Mouse (Mus musculus) hindlimb bud, embryonic 11.5 days (tissue): ENCODE data around the gene Ccs.
"Not testable (repeated sequence)": the region's sequence is repeated elsewhere in the genome, so short reads cannot be mapped to it uniquely, and the experiment has no call there.

Experiments used
- DNase-seq: peaks from one replicate; pipeline ENCODE4 v3.0.0-alpha.2; 2012; ENCODE audit warnings: low read depth, low spot score; ENCODE audit errors: extremely low spot score

Ccs gene

GRCm38 (mm10) chr19:4837049-4837448 lies 2.1 kb downstream of the Ccs start:
- DNase-seq: no peak

DNA sequence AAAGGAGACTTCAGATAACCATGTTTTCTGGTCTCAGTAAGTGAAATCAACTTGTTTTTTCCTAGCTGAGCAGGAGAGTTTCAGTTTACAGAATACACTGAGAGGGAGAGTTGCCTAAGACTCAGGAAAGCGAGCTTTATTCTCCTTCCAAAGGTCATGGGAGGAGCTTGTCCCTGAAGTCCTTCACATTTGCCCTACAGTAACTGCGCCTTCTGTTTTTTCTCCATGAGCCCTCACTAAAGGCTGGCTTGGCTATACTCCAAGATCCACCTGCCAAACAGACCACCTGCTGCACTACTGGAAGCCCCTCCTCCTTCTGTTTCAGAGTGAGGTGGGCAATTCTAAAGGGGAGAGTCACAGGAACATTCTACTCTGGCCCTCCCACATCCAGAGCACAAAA lies 3.0 kb downstream of the Ccs start:
- no peak for DNase-seq

- DNase-seq: no peak
Measured at GRCm38 (mm10) chr19:4833977-4834376, 5.2 kb downstream of the Ccs start.

DNA sequence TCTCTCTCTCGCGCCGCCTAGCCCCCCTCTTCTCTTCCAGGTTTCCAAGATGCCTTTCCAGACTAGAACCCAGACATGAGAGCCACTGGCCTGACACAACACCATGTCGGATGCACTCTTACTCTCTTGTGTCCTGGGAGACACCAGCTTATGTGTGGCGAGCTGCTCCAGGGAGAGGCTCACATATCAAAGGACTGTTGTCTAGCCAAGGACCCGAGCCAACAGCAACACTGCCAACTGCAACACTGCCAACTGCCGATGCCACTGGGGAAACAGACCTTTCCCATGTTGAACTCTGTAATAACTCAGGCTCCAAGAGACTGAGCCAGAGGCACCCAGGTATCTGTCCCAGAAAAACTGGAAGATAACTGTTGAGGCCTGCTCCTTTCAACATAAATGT lies 10.0 kb downstream of the Ccs start:
- no peak for DNase-seq

DNA sequence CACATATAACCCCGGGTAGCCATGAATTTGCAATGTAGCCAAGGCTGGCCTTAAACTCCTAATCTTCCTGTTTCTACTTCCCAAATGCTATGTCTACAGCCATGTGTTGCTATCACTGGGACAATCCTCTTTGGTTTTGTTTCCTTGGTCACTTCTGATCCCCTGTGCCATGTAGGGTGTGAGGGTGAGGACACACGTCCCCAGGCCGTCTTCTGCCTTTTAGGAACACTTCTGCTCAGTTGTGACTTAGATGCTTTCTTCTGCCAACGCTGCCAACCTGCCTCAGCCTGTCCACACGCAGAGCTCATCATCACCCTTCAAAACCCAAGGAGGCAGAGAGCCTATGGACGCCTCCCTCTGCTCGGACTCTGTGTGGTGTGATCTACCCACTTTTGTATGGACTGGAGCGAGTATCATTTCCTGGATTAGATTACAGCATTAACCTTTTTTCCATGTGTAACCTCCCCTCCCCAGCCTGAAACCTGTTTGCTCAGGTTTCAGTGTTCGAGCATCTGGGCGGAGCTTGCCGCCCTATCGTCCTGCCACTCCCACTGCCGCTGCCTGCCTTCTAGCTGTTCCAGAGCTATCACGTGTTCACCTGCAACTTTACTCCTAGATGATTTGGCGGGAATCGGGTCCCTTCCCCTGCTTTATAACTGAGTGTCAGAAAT lies 10.6 kb downstream of the Ccs start:
- no peak for DNase-seq

- no peak for DNase-seq
Measured at GRCm38 (mm10) chr19:4820678-4821303, 18.3 kb downstream of the Ccs start.

GRCm38 (mm10) chr19:4817182-4817835 lies 21.8 kb downstream of the Ccs start:
- DNase-seq: no peak

GRCm38 (mm10) chr19:4813015-4813414 lies 26.1 kb downstream of the Ccs start:
- no peak for DNase-seq

- DNase-seq: not testable (repeated sequence)
Measured at GRCm38 (mm10) chr19:4812334-4812949, 26.7 kb downstream of the Ccs start.

GRCm38 (mm10) chr19:4811909-4812242 lies 27.3 kb downstream of the Ccs start:
- DNase-seq: no peak

DNA sequence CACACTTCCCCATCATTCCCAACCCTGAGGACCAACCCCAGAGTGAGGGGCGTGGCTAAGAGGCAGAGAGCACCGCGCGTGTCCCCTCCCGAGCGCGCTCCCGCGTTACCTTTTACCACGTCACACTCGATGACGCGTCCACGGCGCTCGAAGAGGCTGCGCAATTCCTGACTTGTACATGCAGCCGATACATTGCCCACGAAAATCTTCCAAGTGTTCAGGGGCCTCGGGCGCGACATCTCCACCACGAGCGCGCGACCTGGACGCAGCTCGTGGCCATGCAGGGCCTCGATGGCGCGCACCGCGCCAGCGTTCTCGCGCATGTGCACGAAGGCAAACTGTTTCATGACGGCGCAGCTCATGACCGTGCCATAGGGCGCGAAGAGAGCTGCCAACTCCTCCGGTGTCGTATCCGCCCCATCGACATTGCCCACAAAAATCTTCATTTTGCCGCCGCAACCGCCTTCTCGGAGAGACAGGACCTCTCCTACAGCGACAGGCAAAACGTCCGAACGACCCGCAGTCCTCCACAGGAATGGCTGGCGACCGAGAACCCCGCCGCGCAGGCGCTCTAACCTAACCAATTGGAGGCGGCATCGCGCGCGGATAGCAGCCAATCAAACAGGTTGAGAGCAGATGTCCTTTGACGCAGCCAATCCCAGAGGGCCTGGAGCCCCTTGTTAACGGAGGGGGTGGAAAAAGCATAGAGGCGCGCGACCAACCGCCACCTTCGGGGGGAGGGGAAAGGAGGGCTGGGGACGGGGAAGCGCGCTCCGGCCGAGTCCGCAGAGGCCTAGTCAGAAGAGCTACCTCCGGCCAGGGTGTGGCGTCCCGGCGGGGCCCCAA lies 27.8 kb downstream of the Ccs start, which contains the start of the genes Gm21992 and Rbm14:
TSS of gene Gm21992 (minus strand) at position 550 of the 846 bp plus-strand sequence.
TSS of gene Rbm14 (minus strand) at position 572 of the 846 bp plus-strand sequence.
- DNase-seq: peak; percentile 91

- no peak for DNase-seq
Measured at GRCm38 (mm10) chr19:4810746-4811062, 28.4 kb downstream of the Ccs start.

- DNase-seq: no peak
Measured at GRCm38 (mm10) chr19:4810309-4810708, 28.8 kb downstream of the Ccs start.

GRCm38 (mm10) chr19:4803283-4803682 lies 35.8 kb downstream of the Ccs start:
- no peak for DNase-seq

DNA sequence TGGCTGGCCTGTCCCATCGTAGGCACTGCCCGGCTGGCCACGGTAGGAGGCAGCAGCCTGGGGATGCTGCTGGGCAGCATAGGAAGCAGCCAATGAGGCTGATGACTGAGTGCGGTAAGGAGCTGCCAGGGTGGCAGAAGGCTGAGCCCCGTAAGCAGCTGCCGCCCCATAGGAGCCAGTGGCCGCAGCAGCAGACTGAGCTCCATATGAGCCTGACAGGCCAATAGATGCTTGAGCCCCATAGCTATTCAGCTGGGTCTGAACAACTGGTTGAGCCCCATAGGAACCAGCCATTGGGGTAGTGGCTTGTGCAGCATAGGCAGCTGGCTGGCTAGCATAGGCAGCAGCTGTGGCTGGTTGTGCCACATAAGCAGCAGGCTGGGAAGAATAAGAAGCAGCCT lies 36.4 kb downstream of the Ccs start:
- DNase-seq: no peak

GRCm38 (mm10) chr19:4799083-4799482 lies 40.0 kb downstream of the Ccs start:
- no peak for DNase-seq

- DNase-seq: no peak
Measured at GRCm38 (mm10) chr19:4797846-4798245, 41.3 kb downstream of the Ccs start.

DNA sequence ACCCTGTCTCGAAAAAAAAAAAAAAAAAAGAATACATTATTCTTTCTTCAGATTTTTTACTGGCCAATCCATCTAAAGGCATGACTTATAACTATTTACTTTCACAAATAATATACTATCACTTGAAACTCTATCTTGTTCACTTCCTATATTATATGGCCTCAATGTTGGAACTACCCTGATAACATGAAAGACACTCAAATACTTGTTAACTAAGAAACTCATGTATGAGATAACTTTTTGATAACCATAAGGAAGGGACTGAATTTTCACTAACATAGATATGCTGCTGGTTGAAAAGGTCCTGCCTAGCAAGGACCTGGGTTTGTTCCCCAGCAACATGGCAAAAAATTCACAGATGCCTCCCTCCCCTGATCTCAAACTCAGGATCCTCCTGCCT lies 43.2 kb downstream of the Ccs start:
- no peak for DNase-seq

GRCm38 (mm10) chr19:4793831-4794422 lies 45.2 kb downstream of the Ccs start, which contains the start of gene Rbm4:
Rbm4 (minus strand) TSS chr19:4793901.
- DNase-seq: peak; percentile 99

- peak; percentile 62 for DNase-seq
Measured at GRCm38 (mm10) chr19:4793281-4793830, 45.8 kb downstream of the Ccs start.
